Mouse (Mus musculus) heart, embryonic 11.5 days (tissue): ENCODE measurements around the gene Ssbp4. TPM values are rescaled to one million over a fixed set of nuclear protein-coding genes. Genes with fewer than 3 reads are reported as not detected.

Experiments used
- ATAC-seq: fragments of 200-750 bp; cut with Nextera tagmentation; replicated peaks from 2 replicates; pipeline ENCODE4 v1.8.0; 2017; ENCODE audit warnings: moderate library complexity; ENCODE audit not compliant: insufficient number of reproducible peaks, low FRiP score, low TSS enrichment
- H3K27ac ChIP-seq: fragments of 300-500 bp; sonication (generic); 2 replicates; pipeline ENCODE4 v1.5.1; 2014; ENCODE audit warnings: mild to moderate bottlenecking, low read depth, low read length
- H3K27me3 ChIP-seq: fragments of 300-500 bp; sonication (generic); 2 replicates; pipeline ENCODE4 v1.6.1; 2014; ENCODE audit warnings: mild to moderate bottlenecking, low read length, mixed read lengths; ENCODE audit not compliant: control insufficient read depth, insufficient read depth
- H3K36me3 ChIP-seq: fragments of 300-500 bp; sonication (generic); 2 replicates; pipeline ENCODE4 v1.6.1; 2014; ENCODE audit warnings: mild to moderate bottlenecking, low read length, moderate library complexity, mixed read lengths; ENCODE audit not compliant: control insufficient read depth, insufficient read depth
- H3K4me1 ChIP-seq: fragments of 300-500 bp; sonication (generic); 2 replicates; pipeline ENCODE4 v1.6.1; 2014; ENCODE audit warnings: low read length; ENCODE audit not compliant: control insufficient read depth, insufficient read depth
- H3K4me2 ChIP-seq: fragments of 300-500 bp; sonication (generic); 2 replicates; pipeline ENCODE4 v1.6.1; 2014; ENCODE audit warnings: mild to moderate bottlenecking, moderate library complexity
- H3K4me3 ChIP-seq: fragments of 300-500 bp; sonication (generic); 2 replicates; pipeline ENCODE4 v1.5.1; 2014; ENCODE audit warnings: low read depth, low read length
- H3K9ac ChIP-seq: fragments of 300-500 bp; sonication (generic); 2 replicates; pipeline ENCODE4 v1.6.1; 2014; ENCODE audit warnings: mild to moderate bottlenecking, low read depth, low read length, moderate library complexity
- H3K9me3 ChIP-seq: fragments of 300-500 bp; sonication (generic); replicated peaks from 2 replicates; pipeline ENCODE4 v1.6.1; 2016; ENCODE audit warnings: low read length; ENCODE audit not compliant: control insufficient read depth
- WGBS: fragments of 180-500 bp; shearing (Covaris S2); extraction: QIAGEN DNeasy Blood & Tissue Kit; methylation state at CpG from one replicate; pipeline ENCODE4 v1.1.7; 2014; ENCODE audit not compliant: insufficient replicate concordance; 5-methylcytosine and 5-hydroxymethylcytosine counted together
- polyA plus RNA-seq: library from polyadenylated mRNA; unstranded; fragments of >200 nt; fragmentation: Nextera tagmentation; extraction: Ambion mirVana; gene quantifications from 2 replicates; pipeline ENCODE4 v1.2.1, GENCODE M21; 2014

The Ssbp4 gene
- polyA plus RNA-seq, 1 experiment from 2014 or later, result 78.9 TPM

DNA sequence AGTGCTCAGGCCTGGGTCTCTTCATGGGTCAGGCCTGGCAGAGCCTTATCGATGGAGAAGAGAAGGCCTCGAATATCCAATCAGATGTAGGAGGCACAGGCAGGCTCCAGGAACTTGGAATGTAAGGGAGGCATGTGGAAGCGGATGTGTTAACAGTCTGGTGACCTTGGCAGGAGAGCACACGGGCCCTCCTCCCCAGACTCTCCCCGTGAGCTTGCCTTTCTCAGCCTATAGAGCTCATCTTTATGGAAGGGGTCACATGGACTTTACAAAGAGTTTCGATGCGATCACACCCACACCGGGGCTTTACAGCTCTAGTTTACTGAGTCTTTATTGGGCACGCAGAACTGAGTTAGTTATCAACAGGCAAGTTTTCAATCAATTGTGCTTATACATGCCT, 30.1 kb upstream of the Ssbp4 start:
- ATAC-seq, result no peak
- H3K27ac ChIP-seq, result no peak overlapping the region
- no peak overlapping the region for H3K4me3 ChIP-seq
- 59% methylated on average over 9 of the region's 9 CpGs for WGBS
- H3K9ac ChIP-seq, result no peak overlapping the region
- no peaks in the 10 kb centered on the region for H3K27me3 ChIP-seq
- no peak overlapping the region for H3K4me2 ChIP-seq
- peaks cover 15% of the 10 kb centered on the region for H3K4me1 ChIP-seq
- no peaks in the 10 kb centered on the region for H3K9me3 ChIP-seq
- no peaks in the 10 kb centered on the region for H3K36me3 ChIP-seq

DNA sequence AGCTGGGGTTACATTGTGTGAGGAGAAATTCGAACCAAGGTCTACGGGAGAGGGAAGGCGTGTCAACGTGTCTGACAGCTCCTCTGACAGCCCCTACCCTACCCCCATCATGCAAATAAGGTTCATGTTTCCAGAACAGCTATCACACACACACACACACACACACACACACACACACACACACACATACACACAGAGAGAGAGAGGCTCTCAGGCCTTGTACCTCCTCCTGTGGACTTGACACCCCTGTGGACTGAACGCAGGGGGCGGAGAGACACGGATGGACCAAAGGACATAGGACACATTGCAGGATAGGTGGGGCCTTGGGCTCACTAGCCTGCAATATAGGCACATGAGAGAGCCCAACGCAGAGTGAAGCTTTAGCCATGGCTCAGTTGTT, 28.2 kb upstream of the Ssbp4 start:
- Histone ChIP-seq H3K27ac (no peak overlapping the region), H3K36me3 (no peaks in the 10 kb centered on the region), H3K27me3 (peaks cover 5% of the 10 kb centered on the region; the same call in 1 of the 2 replicates), H3K4me2 (no peak overlapping the region), H3K4me3 (no peak overlapping the region), H3K9ac (no peak overlapping the region), H3K9me3 (no peaks in the 10 kb centered on the region), H3K4me1 (peaks cover 20% of the 10 kb centered on the region)
- 59% methylated on average over 8 of the region's 8 CpGs for WGBS
- no peak for ATAC-seq

DNA sequence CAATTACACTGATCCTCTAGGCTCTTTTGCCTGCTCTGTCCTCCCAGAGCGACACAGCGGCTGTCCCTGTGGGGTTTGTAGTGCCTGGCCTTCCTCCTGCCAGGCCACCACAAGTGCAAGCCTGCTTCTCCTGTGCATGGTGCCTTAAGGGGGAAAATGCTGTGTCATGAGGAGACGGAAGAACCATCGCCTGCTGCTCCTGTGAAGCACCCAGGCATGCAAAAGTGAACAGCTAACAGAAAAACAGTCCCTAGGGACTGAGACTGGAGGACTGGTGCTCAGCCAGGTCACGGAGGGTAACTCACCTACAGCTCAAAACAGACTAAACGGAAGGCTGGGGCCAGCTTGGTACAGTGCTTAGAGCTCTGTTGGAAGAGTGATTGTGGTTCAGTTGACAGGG, 26.9 kb upstream of the Ssbp4 start:
- H3K4me3 ChIP-seq, result no peak overlapping the region
- ATAC-seq, result no peak
- peaks cover 33% of the 10 kb centered on the region for H3K4me1 ChIP-seq
- H3K27me3 ChIP-seq, result peaks cover 13% of the 10 kb centered on the region
- 69% methylated on average over 6 of the region's 6 CpGs for WGBS
- H3K9ac ChIP-seq, result peak overlapping the region; percentile 46; the same call in 1 of the 2 replicates
- no peaks in the 10 kb centered on the region for H3K36me3 ChIP-seq
- no peak overlapping the region for H3K4me2 ChIP-seq
- 0 out of 2 replicates have a peak overlapping the region, but pooled peaks have one; percentile 15 for H3K27ac ChIP-seq
- H3K9me3 ChIP-seq, result no peaks in the 10 kb centered on the region

DNA sequence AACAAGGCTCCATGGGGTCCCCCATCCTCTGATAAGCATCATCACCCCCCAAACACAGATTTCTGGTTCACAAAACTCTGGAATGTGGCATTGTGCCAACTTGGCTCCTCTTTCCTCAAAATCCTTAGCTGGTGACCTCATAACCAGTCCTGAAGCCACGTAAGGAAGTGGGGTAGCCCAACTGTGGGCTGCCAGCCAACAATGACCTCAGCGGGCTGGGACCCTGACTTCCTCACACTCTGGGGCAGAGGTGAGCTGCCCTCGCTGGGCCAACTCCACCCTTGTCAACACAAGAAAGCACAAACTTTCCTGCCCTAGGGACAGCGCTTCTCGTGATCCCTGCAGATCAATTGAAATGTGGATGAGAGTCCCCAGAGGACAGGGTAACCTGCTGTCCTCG, 25.4 kb upstream of the Ssbp4 start:
- H3K4me2 ChIP-seq, result no peak overlapping the region
- H3K4me1 ChIP-seq, result peaks cover 40% of the 10 kb centered on the region
- no peaks in the 10 kb centered on the region for H3K9me3 ChIP-seq
- no peak overlapping the region for H3K4me3 ChIP-seq
- H3K9ac ChIP-seq, result peak overlapping the region; percentile 16; the same call in 1 of the 2 replicates
- H3K36me3 ChIP-seq, result no peaks in the 10 kb centered on the region
- no peak for ATAC-seq
- H3K27ac ChIP-seq, result no peak overlapping the region; the same call in 1 of the 2 replicates
- WGBS, result 44% methylated on average over 6 of the region's 6 CpGs
- peaks cover 13% of the 10 kb centered on the region for H3K27me3 ChIP-seq

DNA sequence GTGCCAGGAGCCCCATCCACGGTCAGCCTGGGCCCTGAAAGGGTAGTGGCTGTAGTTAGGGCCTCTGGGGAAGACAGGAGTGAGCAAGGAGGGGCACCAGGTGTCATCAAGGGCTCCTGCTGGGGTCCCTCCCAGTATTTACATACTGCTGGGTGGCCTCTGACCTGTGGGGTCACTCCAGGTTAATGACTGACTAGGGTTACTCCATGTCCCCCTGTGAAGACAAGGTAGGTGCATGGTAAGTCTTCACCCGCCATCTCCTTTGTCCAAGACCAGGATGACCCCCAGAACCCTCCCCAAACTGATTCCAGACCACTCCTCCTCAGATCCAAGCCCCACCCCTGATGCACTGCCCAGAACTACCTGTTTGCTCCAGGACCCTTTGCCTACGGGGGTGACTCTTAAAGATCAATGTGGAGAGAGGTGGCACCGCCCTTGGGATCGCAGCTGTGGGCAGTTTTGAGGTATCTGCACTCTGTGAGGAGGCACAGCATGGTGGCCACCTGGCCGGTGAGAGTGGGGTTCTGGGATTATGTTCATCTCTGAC, 23.7 kb upstream of the Ssbp4 start, which contains the start of gene Gdf15:
TSS of gene Gdf15 (minus strand) at position 111 of the 547 bp plus-strand sequence.
- ATAC-seq, result no peak
- 73% methylated on average over 6 of the region's 6 CpGs for WGBS
- H3K9ac ChIP-seq, result 0 out of 2 replicates have a peak within 1 kb of the TSS, but pooled peaks have one; percentile 34
- peak within 1 kb of the TSS; percentile 31 for H3K4me2 ChIP-seq
- peaks cover 34% of the 10 kb centered on the region for H3K4me1 ChIP-seq
- H3K27me3 ChIP-seq, result peaks cover 13% of the 10 kb centered on the region
- H3K27ac ChIP-seq, result no peak within 1 kb of the TSS
- no peaks in the 10 kb centered on the region for H3K9me3 ChIP-seq
- H3K36me3 ChIP-seq, result no peaks in the 10 kb centered on the region
- 0 out of 2 replicates have a peak within 1 kb of the TSS, but pooled peaks have one; percentile 5 for H3K4me3 ChIP-seq

DNA sequence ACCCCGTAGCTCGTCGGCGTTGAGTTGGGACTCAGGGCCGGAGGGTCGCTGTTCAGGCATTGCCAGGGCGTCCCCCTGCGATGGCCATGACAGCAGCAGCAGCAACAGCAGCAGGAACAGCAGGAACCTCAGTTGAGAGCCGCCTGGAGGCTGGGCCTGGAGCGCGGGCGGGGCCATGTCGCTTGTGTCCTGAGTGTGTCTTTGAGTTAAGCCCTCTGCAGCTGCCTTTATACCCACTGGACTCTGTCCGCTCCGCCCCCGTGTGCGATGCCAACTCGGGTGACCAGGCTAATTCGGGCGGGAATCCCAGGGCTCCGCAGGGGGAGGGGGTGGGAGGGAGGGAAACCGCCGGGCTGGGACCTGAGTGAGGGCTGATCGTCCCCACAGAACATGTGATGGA, 22.8 kb upstream of the Ssbp4 start:
- Histone ChIP-seq H3K9ac (0 out of 2 replicates have a peak overlapping the region, but pooled peaks have one; percentile 34), H3K4me3 (0 out of 2 replicates have a peak overlapping the region, but pooled peaks have one; percentile 5), H3K27ac (no peak overlapping the region), H3K4me1 (peaks cover 32% of the 10 kb centered on the region), H3K36me3 (no peaks in the 10 kb centered on the region), H3K27me3 (peaks cover 13% of the 10 kb centered on the region), H3K9me3 (no peaks in the 10 kb centered on the region), H3K4me2 (peak overlapping the region; percentile 31)
- WGBS, result 14% methylated on average over 24 of the region's 24 CpGs
- no peak for ATAC-seq

DNA sequence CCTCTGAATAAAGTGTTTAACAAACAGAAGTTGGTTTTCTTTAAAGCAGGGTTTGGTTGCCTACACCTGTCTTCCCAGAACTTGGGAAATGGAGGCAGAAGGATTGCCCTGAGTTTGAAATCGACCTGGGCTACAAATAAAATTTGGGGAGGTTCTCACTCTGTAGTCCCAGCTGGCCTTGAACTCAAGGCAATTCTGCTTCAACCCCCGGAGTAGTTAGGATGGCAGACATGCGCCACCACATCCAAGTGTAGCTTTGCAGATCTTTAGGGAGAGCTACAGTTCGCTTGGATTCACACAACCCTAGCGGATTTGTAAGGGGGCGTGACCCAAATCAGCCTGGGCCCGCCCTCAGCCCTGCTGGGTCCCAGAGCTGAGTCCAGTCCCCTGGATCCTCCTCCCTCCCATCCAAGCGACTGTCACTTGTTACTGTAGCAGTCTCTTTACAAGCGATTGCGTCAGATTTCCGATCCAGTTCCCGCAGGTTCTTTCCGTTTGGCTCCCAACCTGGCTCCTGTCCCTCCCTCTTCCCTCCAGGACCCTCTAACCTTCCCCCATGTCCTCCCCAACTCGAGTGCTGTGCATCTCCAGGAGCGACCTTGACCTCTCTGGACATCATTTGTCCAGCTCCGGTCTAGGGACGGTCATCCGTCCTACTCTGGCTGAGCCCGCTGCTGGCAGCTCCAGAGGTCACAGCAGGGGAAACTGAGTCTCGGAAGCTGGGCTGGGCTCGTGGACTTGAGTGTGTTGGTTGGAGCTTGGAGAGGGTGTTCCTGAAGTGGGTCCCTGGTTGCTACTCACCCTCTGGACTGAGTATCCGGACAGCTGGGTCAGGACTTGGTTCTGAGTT, 22.1 kb upstream of the Ssbp4 start:
- 11% methylated on average over 22 of the region's 22 CpGs for WGBS
- peak overlapping the region; percentile 52; the same call in 1 of the 2 replicates for H3K9ac ChIP-seq

DNA sequence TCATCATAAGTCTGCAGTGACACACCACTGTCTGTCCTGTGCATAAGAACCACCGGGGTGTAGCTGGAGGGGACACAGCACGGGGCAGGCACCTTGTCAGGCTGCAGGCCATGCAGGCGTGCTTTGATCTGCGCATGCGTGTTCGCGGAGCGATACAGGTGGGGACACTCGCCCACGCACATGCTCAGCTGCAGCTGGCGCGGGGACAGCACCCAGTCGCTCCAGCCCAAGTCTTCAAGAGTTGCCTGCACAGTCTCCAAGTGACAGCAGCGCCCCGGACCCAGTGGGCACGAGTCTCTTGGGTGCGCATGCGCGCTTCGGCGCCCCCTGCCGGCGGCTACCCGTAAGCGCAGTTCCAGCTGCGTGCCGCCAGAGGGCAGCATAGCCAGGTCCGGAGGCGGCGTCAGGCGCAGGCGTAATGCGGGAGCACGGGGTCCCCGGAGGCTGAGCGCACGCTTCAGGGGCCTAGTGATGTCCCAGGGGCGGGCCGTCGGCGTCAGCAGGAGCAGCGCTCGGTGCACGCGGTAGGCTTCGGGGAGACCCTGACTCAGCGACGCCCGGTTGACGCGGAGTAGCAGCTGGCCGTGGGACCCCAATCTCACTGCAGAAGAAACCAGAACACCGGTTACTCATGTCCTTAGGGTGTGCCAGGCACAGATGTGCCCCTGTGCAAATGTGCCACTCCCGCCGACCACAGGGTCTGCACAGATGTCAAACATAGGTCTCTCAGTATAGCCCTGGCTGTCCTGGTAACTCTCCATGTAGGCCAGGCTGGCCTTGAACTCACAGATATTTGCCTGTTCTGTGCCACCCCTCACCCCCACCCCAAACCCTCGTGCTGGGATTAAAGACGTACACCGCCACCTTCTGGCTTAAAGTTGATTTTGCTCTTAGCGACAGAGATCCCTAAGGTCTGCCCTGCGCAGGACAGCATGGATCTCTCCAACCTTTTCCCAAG, 21.2 kb upstream of the Ssbp4 start:
- H3K27ac ChIP-seq, result peak overlapping the region; percentile 71
- peak overlapping the region; percentile 51 for H3K4me3 ChIP-seq
- peaks cover 13% of the 10 kb centered on the region for H3K27me3 ChIP-seq
- ATAC-seq, result peak; percentile 77
- peaks cover 32% of the 10 kb centered on the region for H3K4me1 ChIP-seq
- WGBS, result 1% methylated on average over 60 of the region's 60 CpGs
- H3K9me3 ChIP-seq, result no peaks in the 10 kb centered on the region
- no peaks in the 10 kb centered on the region for H3K36me3 ChIP-seq
- peak overlapping the region; percentile 71 for H3K4me2 ChIP-seq
- peak overlapping the region; percentile 61 for H3K9ac ChIP-seq

More for the DNA sequence above, 22.1 kb upstream of the Ssbp4 start:
- Histone ChIP-seq H3K4me3 (no peak overlapping the region; the same call in 1 of the 2 replicates), H3K27me3 (peaks cover 13% of the 10 kb centered on the region), H3K4me1 (peaks cover 32% of the 10 kb centered on the region), H3K9me3 (no peaks in the 10 kb centered on the region), H3K27ac (peak overlapping the region; percentile 22; the same call in 1 of the 2 replicates), H3K36me3 (no peaks in the 10 kb centered on the region), H3K4me2 (peak overlapping the region; percentile 71)
- 0 out of 2 replicates have a peak, but pooled peaks have one; percentile 35 for ATAC-seq
